Comparison of ENCODE assay signal across 16 mouse cellular contexts in the genomic region with DNA sequence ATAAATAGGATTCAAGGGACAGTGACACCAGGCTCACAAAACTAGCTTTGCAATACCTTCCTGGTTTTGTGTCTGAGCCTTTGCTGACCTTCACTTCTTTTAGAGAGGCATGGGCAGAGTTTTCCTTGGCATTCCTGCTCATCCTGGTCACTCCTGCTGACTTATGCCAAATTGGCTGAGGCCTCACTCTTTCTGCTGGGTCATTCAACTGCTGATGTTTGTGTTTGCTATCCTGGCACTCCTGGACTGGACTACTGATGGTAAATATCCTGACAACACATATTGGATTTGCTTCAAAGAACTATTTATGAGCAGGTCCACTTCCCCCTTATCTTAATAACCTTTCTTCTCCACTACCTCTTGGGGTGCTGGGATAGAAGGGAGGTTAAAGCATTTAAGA.
"Had no signal": no experiment of that assay in that cellular context is flagged by ENCODE, and none has a peak within 500 bp of the region (broad histone marks: within the 10 kb centered on the region; RNA-seq: fewer than 3 reads in every experiment).

No protein-coding gene starts in this region.

- H3K27ac ChIP-seq: neural tube, embryonic 13.5 days; neural tube, embryonic 15.5 days; stomach, embryonic 15.5 days; stomach, postnatal 0 days had no signal

- H3K9me3 ChIP-seq: neural tube, embryonic 15.5 days; stomach, embryonic 15.5 days had no signal

- H3K4me2 ChIP-seq: neural tube, embryonic 13.5 days; neural tube, embryonic 15.5 days; stomach, embryonic 15.5 days had no signal

- H3K9ac ChIP-seq: neural tube, embryonic 13.5 days; neural tube, embryonic 15.5 days; stomach, embryonic 15.5 days had no signal

- H3K4me3 ChIP-seq: neural tube, embryonic 13.5 days; neural tube, embryonic 15.5 days; stomach, embryonic 15.5 days had no signal

- H3K36me3 ChIP-seq: neural tube, embryonic 13.5 days; neural tube, embryonic 15.5 days; stomach, embryonic 15.5 days had no signal

- H3K27me3 ChIP-seq: neural tube, embryonic 13.5 days; neural tube, embryonic 15.5 days; stomach, embryonic 15.5 days had no signal

- H3K4me1 ChIP-seq: neural tube, embryonic 13.5 days; neural tube, embryonic 15.5 days; stomach, embryonic 15.5 days had no signal

- DNase-seq: retina, postnatal 1 day; right cerebral cortex, adult 18-20 months; right cerebral cortex, postnatal 14 days; right cerebral cortex, postnatal 25 days; right cerebral cortex, postnatal 4 days; spleen, adult 18-20 months; thymus, adult 18-20 months; thymus, adult 2 months; thymus, postnatal 14 days; thymus, postnatal 25 days; thymus, postnatal 36 days; thymus, postnatal 4 days had no signal
